Mouse (Mus musculus) stomach, postnatal 0 days (tissue): Measurements from ENCODE around the gene Ntf5. TPM values are rescaled to one million over a fixed set of nuclear protein-coding genes. Genes with fewer than 3 reads are reported as not detected.

Source experiments
- ATAC-seq: fragments of 200-750 bp; cut with Nextera tagmentation; 2 replicates; pipeline ENCODE4 v1.8.0; 2017; ENCODE audit not compliant: low FRiP score, low TSS enrichment
- DNase-seq: peaks from one replicate; pipeline ENCODE4 v3.0.0-alpha.2; 2016; ENCODE audit warnings: low spot score
- H3K27ac ChIP-seq: fragments of 300-500 bp; sonication (generic); replicated peaks from 2 replicates; pipeline ENCODE4 v1.5.1; 2014; ENCODE audit warnings: mild to moderate bottlenecking, control low read depth
- H3K27me3 ChIP-seq: fragments of 300-500 bp; sonication (generic); 2 replicates; pipeline ENCODE4 v1.6.1; 2014; ENCODE audit warnings: low read length; ENCODE audit not compliant: control insufficient read depth, insufficient read depth
- H3K36me3 ChIP-seq: fragments of 300-500 bp; sonication (generic); 2 replicates; pipeline ENCODE4 v1.6.1; 2014; ENCODE audit warnings: low read length, mixed read lengths; ENCODE audit not compliant: control insufficient read depth, insufficient read depth
- H3K4me1 ChIP-seq: fragments of 300-500 bp; sonication (generic); replicated peaks from 2 replicates; pipeline ENCODE4 v1.6.1; 2014; ENCODE audit warnings: antibody characterized with exemption; ENCODE audit not compliant: control insufficient read depth, insufficient read depth
- H3K4me2 ChIP-seq: fragments of 300-500 bp; sonication (generic); replicated peaks from 2 replicates; pipeline ENCODE4 v1.6.1; 2014; ENCODE audit warnings: low read depth, mild to moderate bottlenecking, control low read depth, moderate library complexity
- H3K4me3 ChIP-seq: fragments of 300-500 bp; sonication (generic); 2 replicates; pipeline ENCODE4 v1.5.1; 2014; ENCODE audit warnings: low read depth, low read length, control low read depth
- H3K9ac ChIP-seq: fragments of 300-500 bp; sonication (generic); 2 replicates; pipeline ENCODE4 v1.6.1; 2014; ENCODE audit warnings: mild to moderate bottlenecking, low read length, control low read depth, mixed read lengths
- H3K9me3 ChIP-seq: fragments of 300-500 bp; sonication (generic); 2 replicates; pipeline ENCODE4 v1.6.1; 2016; ENCODE audit warnings: low read length; ENCODE audit not compliant: control insufficient read depth
- CTCF ChIP-seq: IDR thresholded peaks from 2 replicates; pipeline ENCODE4 v1.5.1; 2016; ENCODE audit warnings: antibody characterized with exemption, low read depth, mild to moderate bottlenecking, moderate library complexity
- EP300 ChIP-seq: optimal IDR thresholded peaks from 2 replicates; pipeline ENCODE3; 2016; ENCODE audit warnings: antibody characterized with exemption
- WGBS: fragments of 180-500 bp; shearing (Covaris S2); extraction: QIAGEN DNeasy Blood & Tissue Kit; methylation state at CpG from one replicate; pipeline ENCODE4 v1.1.7; 2014; 5-methylcytosine and 5-hydroxymethylcytosine counted together
- polyA plus RNA-seq: library from polyadenylated mRNA; unstranded; fragments of >200 nt; fragmentation: Nextera tagmentation; extraction: Ambion mirVana; gene quantifications from 2 replicates; pipeline ENCODE4 v1.2.1, GENCODE M21; 2015

Ntf5 gene
- polyA plus RNA-seq, 1 experiment from 2014 or later: 1.5 TPM

DNA sequence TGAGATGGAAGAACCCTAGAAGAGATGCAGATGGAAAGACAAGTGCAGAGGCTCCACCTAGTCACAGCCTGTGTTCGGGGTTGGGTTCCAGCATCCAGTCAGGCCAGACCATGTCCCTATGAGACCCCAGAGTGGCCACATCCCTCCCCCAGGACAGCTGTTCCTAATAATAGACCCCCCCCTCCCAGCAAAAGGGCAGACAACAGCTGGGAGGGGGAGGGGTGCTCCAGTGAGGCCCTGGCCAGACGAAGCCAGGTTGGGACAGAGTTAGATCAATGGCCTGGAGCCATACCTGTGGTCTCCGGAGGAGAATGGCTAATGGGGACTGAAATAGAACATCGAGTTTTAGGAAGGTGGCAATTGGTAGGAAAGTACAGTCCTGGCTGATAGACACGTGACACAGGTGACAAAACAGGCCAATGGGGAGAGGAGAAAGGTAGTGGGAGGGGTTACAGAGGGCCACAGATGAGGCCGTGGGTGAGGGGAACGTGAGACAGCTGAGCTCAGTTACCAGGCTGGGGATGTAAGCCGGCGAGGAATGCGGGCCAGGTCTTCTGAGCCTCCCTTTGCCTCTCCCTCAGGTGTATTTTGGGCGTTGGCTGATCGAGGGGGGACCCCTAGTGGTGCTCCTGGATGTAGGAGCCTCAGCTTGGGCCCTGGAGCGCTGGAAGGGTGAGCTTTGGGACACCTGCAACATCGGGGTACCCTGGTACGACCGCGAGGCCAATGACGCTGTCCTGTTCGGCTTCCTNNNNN, 24.2 kb downstream of the Ntf5 start, which contains the start of gene Ruvbl2:
TSS of gene Ruvbl2 (minus strand) at position 576 of the 756 bp plus-strand sequence.
- Histone ChIP-seq H3K9me3 (no peaks in the 10 kb centered on the region), H3K36me3 (0 out of 2 replicates have a peak, but pooled peaks cover 3% of the 10 kb centered on the region), H3K27ac (no peak within 1 kb of the TSS), H3K27me3 (no peaks in the 10 kb centered on the region), H3K4me3 (0 out of 2 replicates have a peak within 1 kb of the TSS, but pooled peaks have one; percentile 6), H3K9ac (0 out of 2 replicates have a peak within 1 kb of the TSS, but pooled peaks have one; percentile 38), H3K4me2 (peak within 1 kb of the TSS; percentile 29), H3K4me1 (peaks cover 9% of the 10 kb centered on the region)
- DNase-seq (peak; percentile 70), ATAC-seq (no peak)
- 23% methylated on average over 19 of the region's 19 CpGs for WGBS
- TF ChIP-seq CTCF (peak; percentile 66), EP300 (no peak)

DNA sequence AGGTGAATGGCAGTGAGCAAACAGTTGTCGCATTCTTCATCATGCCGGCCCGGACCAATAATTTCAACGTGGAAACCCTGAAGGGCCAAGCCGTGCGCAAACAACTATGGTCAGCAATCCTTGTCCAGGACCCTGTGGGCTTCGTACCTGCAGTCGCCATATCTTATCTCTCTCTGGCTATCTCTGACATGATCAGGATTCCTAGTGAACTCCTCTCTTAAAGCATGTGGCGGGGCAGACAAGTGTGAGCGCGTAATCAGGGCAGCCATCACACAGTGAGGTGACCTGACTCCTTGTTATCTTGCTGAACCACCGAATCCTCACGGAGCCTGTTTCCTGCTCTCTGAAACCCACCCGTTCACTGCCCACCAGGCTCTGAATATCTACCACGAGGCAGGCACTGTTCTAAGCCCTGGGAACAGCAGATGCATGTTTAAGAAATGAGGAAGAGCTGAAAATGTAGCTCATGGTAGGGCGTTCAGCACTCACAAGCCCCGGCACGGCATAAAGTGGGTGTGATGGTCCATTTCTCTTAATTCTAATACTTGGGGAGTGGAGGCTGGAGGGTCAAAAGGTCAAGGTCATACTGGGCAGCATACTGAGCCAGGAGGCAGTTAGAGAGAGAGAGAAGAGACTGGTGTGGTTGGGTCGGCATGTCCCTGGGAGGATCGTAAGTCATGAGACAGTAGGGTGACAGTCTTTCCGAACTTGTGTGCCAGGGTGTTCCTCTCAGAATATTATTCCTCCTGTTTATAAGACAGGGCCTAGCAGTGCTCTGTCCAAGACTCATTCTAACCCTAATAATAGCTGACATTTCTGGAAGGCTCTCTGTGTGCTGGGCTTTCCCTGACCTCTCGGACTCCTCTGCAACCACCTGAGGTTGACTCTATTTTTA, 30.3 kb downstream of the Ntf5 start:
- H3K27ac ChIP-seq: no peak overlapping the region
- no peaks in the 10 kb centered on the region for H3K9me3 ChIP-seq
- H3K4me2 ChIP-seq: no peak overlapping the region
- TF ChIP-seq CTCF (no peak), EP300 (no peak)
- DNase-seq (no peak), ATAC-seq (no peak)
- WGBS: 79% methylated on average over 22 of the region's 22 CpGs
- H3K4me1 ChIP-seq: no peaks in the 10 kb centered on the region
- H3K9ac ChIP-seq: no peak overlapping the region
- H3K27me3 ChIP-seq: no peaks in the 10 kb centered on the region
- H3K4me3 ChIP-seq: no peak overlapping the region
- H3K36me3 ChIP-seq: peaks cover 12% of the 10 kb centered on the region

DNA sequence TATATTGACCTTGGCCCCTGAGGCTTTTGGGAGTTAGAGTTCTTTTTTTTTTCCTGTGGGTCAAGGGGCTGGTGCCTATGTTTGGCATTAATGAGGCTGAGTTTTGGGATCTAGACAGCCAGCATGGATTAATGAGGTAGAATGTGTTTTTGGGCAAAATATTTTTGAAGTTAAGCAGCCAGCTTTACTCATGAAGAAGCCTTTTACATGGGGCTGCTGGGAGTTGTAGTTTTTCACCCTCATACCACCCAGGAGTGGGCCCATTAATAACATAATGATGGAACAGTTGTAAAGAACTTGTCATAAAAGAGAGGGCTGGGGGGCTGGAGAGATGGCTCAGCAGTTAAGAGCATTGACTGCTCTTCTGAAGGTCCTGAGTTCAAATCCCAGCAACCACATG, 33.1 kb downstream of the Ntf5 start:
- DNase-seq (no peak), ATAC-seq (no peak)
- H3K4me1 ChIP-seq: no peaks in the 10 kb centered on the region
- no peak overlapping the region for H3K4me3 ChIP-seq
- no peaks in the 10 kb centered on the region for H3K9me3 ChIP-seq
- no peaks in the 10 kb centered on the region for H3K27me3 ChIP-seq
- no peak overlapping the region for H3K9ac ChIP-seq
- H3K36me3 ChIP-seq: peaks cover 12% of the 10 kb centered on the region
- no peak overlapping the region for H3K4me2 ChIP-seq
- no peak for TF ChIP-seq EP300
- no peak for TF ChIP-seq CTCF
- no peak overlapping the region for H3K27ac ChIP-seq

DNA sequence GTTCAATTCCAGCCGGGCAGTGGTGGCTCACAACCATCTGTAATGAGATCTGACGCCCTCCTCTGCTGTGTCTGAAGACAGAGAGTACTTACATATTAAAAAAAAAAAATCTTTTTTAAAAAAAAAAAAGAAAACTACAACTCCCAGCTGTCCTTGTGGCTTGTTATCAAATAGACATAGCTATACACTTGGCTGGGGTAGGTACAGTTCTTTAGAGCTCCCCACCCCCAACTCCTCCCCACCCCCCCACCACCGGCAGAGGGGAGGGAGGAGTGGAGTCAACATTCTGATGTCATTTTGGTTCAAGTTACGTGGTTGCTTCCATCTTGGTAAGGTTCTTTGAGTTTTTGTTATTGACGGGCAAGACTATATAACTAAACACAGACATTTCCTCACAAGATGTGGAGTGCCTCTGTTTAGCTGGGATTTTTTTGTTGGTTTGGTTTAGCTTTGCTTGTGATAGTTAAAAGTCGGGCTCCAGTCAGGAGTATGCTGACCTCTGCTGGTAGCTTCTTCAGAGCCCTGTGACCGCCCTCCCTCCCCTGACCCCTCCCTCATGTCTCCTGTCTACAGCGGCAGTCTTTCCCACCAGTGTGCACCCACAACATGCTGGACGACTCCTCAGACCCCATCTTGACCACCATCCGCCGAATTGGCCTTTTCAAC, 34.0 kb downstream of the Ntf5 start:
- no peaks in the 10 kb centered on the region for H3K27me3 ChIP-seq
- no peak for TF ChIP-seq EP300
- peak; percentile 74 for TF ChIP-seq CTCF
- no peak overlapping the region for H3K4me2 ChIP-seq
- WGBS: 40% methylated on average over 11 of the region's 11 CpGs
- H3K27ac ChIP-seq: no peak overlapping the region
- no peak overlapping the region for H3K9ac ChIP-seq
- peak; percentile 63 for DNase-seq
- ATAC-seq: peak; percentile 17; the same call in 1 of the 2 replicates
- no peaks in the 10 kb centered on the region for H3K4me1 ChIP-seq
- H3K9me3 ChIP-seq: no peaks in the 10 kb centered on the region
- peaks cover 15% of the 10 kb centered on the region for H3K36me3 ChIP-seq
- no peak overlapping the region for H3K4me3 ChIP-seq

DNA sequence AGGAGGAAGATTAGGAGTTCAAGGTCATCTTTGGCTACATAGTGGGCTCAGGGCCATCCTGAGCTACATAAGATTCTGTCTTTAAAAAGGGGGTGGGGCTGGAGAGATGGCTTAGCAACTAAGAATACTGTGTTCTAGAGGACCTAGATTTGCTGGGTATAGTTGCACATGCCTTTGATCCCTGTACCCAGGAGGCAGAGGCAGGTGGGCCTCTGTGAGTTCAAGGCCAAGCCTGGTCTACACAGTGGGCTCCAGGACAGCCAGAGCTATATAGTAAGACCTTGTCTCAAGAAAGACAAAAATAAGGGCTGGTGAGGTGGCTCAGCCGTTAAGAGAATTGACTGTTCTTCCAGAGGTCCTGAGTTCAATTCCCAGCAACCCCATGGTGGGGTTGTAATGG, 36.5 kb downstream of the Ntf5 start:
- DNase-seq (no peak), ATAC-seq (no peak)
- no peak overlapping the region for H3K9ac ChIP-seq
- no peak overlapping the region for H3K4me3 ChIP-seq
- peaks cover 18% of the 10 kb centered on the region for H3K36me3 ChIP-seq
- H3K27ac ChIP-seq: no peak overlapping the region
- no peaks in the 10 kb centered on the region for H3K4me1 ChIP-seq
- H3K27me3 ChIP-seq: no peaks in the 10 kb centered on the region
- 78% methylated on average over 1 of the region's 1 CpGs for WGBS
- no peak overlapping the region for H3K4me2 ChIP-seq
- H3K9me3 ChIP-seq: no peaks in the 10 kb centered on the region
- TF ChIP-seq CTCF (no peak), EP300 (no peak)
